Mouse (Mus musculus) stomach, postnatal 0 days (tissue): Measurements from ENCODE around the gene Inpp5b.

Experiments
- CTCF ChIP-seq: IDR thresholded peaks from 2 replicates; pipeline ENCODE4 v1.5.1; 2016; ENCODE audit warnings: antibody characterized with exemption, low read depth, mild to moderate bottlenecking, moderate library complexity
- EP300 ChIP-seq: optimal IDR thresholded peaks from 2 replicates; pipeline ENCODE3; 2016; ENCODE audit warnings: antibody characterized with exemption

DNA sequence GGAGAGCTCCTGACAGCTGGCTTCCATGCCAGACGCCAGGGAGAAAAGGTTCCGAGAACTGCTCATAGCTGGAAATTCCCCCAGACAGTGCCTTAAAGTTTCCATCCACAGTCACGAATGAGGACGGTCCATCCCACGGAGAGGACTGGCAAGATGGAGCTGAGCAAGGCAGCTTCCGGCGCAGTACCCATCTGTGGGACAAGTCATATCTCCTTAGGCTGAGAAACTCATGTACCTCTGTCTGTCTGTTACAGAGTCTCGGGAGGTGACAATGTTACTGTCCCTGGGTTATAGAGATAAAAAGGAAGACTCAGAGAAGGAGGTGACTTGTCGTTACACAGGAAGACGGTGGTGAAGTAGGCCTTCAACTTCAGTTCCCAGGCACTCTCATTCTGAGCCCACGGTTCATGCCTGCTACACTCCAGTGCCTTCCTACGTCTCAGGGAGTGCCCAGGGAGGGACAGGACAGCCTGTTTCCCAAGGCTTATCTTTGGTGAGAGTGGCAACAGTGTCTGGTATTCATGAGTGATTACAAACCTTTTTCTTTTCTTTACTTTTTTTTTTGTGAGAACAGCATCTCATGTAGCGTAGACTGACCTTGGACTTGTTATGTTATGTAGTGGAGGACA is 27.4 kb downstream of the Inpp5b start:
- no peak for TF ChIP-seq EP300
- TF ChIP-seq CTCF, result no peak
